Mouse (Mus musculus) layer of hippocampus, postnatal 36 days (tissue): ENCODE data around the gene Selenoo. TPM values are rescaled to one million over a fixed set of nuclear protein-coding genes. Genes with fewer than 3 reads are reported as not detected.

Source experiments
- DNase-seq, 2 experiments: peaks; one replicate each; pipeline ENCODE4 v3.0.0; 2022
- total RNA-seq, 2 experiments: library from RNA; stranded (reverse); gene quantifications; 2 replicates each; pipeline ENCODE4 v1.2.3; 2021

Selenoo gene
- total RNA-seq, 2 experiments from 2014 or later: 20.3 to 21.7 TPM

DNA sequence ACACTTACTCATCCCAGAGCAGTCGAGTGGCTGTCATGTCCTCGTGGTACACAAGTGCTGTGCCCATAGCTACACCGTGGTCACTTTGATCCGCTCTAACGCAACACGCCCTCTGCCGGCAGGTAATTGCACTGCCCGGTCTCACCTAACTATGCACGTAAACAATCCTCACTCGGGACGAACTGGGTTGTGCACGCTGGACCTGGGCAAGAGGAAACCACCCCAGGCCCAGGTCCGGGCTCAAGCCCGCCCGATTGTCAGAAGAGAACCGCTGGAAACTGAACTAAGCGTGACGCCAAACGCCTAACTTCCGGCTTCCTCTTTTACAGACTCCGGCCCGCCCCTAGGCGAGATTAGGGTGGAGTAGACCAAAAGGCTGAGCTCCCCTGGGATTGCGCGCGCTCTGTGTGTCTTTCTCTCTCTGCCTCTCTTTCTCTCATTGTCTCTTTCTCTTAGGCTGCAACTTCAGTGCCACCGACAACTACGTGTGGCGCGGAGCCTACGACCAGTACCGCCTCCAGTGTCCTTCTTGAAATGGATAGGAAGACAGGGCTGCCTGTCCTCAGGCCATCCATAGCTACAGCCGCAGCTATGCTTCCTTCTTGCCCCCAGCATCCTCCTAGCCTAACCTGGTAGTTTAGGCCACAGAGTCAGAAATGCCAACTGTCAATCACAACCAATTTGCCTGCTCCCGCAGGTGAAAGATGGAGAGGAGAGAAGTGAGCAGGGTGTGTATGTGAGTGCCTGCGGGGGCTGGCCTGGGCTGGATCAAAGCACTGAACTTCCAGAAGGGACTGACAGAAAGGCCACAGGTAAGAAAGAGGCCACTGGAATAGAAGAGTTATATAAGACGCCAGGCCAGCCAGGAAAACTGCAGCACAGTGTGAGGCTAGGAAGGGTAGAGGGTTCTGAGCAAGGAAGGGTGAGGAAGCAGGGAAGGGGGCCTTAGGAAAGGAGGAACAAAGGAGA, 39.8 kb downstream of the Selenoo start, which contains the start of gene Hdac10:
Gene Hdac10, minus strand, starts transcription at position 319 of the 969 bp plus-strand sequence.
- peak; percentile 83 to 85 for DNase-seq

DNA sequence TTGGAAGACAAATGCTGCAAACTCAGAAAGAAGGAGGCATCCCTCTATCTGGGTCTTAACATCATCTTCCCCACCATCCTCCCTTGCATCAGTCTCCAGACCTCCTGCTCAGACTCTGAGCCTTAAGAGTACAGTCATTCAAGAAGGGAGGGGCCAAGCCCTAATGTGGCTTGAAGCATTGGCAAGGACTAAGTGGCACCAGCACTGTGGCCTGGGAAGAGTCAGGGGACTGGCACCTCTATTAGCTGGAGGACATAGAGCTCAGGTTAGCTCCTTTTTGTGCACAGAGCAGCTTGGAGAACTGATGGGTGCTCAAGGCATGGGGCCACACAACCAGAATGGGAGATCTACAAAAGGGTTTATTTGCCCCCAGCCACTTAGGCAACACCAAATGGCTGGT, 41.4 kb downstream of the Selenoo start:
- no peak for DNase-seq

DNA sequence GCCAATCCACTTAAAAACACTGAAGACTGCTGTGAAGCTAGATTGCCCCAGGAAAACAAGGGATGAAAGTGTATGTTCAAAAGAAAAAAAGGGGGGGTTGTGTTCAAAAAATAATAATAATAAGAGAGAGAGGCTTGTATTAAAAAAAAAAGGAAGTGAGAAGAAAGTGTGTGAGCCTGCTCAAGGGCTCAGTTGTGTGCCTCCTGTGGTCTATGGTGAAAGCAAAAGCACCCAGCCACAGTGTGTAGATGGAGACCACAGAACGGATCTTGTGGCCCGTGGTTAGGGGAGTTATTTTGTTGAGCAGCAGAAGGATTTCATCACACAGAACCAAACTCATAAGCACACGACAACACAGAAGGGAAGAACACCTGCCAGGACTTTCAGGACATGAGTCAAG, 42.4 kb downstream of the Selenoo start:
- DNase-seq: no peak

DNA sequence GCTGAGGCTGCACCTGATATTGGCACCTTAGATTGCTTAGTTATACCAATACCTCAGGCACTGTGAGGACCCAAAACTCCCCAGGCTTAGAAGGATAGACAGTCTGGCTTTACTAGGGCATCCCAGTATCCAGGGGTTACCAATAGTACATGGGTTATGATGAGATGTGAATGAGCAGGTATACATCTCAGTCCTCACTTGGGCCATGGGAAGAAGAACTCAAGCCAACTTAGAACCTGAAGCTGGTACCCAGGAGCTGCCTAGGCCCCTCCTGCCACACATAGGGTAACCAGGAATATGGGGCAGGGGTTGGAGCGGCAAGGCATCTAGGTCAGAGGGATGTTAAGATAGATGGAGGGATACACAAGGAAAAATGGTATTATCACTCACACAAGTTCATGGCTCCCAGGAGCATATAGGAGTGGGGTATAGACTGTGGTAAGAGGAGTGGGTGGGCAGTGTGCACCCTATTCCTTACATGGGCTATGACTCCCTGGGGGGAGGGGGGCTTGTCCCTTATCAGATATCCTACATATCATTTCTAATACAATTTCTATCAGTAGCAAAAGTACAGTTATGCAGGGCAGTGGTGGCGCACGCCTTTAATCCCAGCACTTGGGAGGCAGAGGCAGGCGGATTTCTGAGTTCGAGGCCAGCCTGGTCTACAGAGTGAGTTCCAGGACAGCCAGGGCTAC, 47.7 kb downstream of the Selenoo start:
- DNase-seq: no peak

DNA sequence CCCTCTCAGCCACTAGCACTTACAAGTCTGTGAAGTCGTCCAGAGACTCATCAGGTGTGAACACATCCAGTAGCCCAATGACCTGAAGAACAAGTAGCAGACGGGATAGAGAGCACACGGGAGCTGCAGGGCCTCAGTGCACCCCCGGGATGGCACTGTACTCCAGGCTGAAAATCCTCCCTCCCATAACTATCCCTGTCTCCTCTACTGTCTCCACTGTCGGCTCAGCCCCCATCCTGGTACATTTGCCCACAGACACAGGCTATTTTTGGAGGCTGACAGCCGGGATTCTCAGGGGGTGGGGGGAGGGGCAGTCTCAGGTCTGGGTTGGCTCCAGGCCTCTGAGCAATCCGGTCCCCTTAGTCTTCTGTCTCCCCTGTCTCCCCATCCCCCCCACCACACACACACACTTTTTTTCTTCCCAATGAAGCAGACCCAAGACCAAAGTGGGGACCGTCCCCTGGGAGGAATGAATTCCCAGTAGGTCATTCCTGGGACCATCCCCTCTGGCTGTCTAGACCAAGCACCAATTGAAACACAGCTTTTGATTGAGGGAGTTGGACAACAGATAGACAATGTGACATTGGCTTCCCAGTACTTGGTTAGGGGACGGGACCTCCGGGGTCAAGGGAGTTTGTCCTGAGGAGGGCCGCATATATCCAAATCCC, 48.6 kb downstream of the Selenoo start:
- DNase-seq: no peak

DNA sequence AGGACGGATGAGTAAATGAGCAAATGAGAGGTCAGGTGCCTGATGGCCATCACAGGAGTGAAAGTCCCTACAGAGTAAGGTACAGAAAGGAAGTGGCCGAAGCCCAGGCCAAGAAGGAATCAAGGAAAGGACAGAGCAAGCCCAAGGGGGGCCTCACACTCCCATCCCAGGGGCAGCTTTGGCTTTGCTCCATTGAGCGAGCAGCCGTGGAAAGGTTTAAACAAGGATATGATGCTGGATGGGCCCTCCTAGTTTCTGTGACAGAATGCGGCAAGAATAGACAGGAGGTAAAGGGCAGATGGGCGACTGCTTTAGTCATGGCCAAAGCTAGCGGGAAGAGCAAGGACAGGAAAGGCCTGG, 49.1 kb downstream of the Selenoo start:
- DNase-seq: no peak

DNA sequence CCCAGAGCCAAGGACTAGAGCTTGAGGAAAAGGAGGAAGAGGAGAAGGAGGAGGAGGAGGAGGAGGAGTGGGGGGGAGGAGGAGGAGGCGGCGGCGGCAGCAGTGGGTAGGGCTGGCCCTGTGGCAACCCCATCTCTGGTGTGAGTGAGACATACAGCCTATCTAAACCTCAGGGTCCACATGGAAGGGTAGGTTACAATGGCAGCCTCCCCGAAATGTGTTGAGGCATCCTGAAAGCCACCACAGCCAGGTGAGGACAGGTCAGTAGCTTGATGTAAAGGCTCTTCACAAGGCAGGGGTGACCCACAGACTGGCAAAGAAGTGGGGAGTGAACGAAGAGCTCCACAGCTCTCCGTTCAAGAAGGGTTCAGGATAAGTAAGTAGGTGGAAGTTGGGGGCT, 49.6 kb downstream of the Selenoo start:
- DNase-seq: no peak

DNA sequence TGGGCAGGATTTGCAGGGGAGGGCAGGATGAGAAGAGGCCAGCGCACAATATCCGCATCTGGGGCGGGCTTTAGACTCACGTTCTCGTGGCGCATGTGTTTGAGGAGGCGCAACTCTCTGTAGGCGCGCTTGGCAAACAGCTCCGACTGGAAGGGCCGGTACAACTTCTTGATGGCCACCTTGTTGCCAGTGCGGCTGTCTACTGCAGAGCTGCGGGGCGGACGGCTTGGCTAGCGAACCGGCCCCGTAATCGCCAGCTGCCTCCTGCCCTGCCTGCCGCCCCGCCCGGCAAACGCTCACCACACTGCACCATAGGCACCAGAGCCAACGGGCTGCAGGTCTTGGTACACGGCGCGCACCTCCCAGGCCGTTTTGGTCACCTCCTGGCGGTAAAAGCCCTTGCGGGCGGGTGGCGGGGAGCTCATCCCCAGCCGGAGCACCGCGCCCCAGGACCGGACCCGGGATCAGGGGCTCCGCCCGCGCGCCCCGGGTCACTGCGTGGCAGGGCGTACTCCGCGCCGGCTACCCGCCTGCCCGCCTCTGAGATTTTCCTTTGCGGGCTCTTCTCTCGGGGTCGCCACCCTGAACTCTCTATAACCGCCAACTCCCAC, 51.3 kb downstream of the Selenoo start:
- peak; percentile 42 to 45 for DNase-seq

DNA sequence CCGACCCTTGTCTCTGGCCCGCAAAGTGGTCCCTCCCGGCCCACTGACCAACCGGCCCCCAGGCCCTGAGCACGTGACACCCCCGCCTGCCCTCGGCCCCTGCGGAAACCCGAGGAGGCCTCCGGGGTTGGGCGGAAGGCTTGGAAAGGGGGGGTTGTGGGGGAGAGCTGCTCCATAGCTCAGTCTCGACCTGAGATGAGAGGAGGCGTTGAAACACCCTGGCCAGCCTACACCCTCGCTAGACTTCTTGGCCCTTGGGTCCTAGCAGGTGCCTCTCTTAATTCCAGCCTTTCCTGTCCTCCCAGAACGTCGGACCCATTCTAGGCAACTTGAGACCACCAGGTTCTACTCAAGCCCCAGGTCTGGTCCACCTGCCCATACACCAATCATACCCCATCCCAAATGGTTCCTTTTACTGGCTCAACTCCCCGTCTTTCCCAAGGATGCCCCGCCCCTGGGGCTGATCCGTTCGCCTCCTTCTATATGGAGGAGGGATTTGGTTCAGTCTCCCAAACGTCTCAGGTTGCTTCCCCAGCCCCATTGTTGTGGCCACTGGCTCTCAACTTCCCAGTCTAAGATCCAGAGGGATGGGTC, 51.9 kb downstream of the Selenoo start, which contains the start of gene Mapk12:
Gene Mapk12, minus strand, starts transcription at position 45 of the 594 bp plus-strand sequence.
- no peak for DNase-seq

DNA sequence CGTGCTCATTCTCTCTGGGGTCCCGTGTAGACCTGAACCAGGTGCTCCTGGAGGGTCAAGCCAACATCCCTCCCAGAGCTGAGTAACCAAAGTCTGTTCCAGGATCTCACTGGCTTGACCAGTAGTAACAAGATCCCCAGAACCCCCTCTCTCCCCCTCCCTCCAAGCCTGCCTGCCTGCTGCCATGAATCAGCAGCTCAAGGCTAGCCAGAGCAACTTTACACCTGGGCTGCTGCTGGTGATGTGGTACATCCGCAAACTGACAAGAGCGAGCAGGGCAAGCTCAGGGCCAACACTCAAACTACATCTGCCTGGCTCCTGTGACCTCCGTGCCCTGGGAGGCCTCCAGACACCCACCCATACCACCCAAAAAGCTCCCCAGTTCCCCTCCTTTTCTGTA, 52.6 kb downstream of the Selenoo start:
- no peak for DNase-seq

DNA sequence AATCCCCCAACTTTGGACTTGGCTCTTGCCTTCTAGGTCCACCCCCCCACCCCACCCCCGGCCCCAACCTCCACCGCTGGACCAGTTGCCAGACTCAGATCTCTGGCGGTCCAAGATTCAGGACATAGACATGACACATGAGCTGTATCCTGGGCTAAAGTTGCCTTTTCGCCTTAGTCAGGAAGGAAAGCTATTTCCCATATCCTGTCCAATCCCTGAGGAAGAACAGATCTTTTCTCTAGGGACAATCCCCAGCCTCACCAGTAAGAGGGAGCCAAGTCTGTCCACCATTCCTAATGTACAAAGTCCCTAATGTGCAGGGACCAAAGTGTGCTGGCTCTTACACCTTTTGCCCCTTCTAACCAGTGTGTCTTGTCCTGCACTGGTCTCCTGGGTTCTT, 53.0 kb downstream of the Selenoo start:
- no peak for DNase-seq

DNA sequence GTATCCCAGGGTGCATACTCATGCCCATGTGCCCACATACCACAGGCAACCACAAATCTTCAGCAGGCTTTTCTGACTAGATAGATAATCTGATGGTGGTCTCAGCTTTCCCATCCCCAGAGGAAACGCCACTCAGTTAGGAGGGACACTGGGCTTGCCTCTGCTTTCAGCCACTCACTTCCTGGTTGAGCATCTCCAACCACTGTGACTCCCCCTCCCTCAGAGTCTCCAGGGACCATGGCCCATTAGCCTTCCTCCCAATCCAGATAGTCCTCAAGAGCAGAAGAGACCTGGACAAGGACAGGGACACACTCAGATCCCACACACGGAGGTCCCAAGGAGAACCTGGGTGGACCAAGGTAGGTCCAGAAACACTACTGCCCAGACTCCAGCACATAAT, 54.2 kb downstream of the Selenoo start:
- no peak for DNase-seq

DNA sequence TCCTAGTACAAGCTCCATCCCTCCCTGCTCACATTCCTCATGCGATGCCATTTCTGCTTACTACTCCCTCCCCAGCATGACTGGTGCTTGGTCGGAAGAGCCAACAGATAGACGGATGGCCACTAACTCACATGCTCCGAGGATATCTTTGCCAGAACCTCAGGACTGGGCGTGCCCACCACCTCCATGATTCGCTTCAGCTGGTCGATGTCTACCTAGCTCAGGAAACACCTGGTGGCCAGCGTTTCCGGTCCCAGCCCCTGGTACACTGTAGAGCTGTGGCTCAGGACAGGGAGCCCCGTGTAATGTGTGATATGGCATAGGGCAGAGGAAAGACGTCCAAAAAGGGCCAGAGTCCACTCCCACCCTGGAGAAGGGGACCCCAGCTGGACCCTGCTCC, 56.1 kb downstream of the Selenoo start:
- DNase-seq: no peak

DNA sequence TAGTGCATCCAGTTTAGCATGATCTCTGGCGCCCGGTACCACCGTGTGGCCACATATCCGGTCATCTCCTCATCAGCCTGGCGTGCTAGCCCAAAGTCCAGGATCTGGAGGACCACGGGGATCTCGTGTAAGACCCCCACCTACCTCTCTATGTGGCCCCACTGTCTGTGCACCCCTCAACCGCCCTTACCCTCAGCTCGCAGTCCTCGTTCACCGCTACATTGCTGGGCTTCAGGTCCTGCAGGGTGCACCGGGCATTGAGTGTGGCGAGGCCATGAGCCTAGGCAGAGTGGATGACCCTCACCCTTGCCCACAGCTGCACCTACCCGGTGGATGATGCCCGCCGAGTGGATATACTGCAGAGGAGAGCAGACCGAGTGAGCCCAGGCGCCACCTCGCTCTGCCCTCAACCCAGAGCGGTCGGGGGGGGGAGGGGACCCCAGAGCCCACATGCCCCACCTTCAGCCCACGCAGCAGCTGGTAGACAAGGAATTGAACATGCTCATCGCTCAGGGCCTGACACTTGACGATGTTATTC, 57.0 kb downstream of the Selenoo start:
- DNase-seq: no peak

DNA sequence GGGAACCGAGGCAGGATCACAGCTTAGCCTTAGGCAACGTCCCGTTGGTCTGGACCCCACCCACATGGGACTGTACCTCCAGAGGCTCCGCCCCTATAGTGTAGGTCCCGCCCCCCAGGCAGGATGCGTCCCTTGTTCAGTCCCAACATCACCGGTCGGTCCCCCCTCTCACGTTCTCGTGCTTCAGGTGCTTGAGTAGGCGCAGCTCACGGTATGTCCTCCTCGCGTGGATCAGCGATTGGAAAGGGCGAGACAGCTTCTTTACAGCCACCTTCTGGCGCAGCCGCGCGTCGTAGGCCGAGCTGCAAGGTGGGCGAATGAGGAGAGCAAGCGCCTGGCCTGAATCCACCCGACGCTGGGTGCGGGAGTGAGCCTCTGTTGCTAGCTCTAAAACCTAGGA, 57.7 kb downstream of the Selenoo start:
- DNase-seq: peak in 1 of 2 experiments; percentile 44

DNA sequence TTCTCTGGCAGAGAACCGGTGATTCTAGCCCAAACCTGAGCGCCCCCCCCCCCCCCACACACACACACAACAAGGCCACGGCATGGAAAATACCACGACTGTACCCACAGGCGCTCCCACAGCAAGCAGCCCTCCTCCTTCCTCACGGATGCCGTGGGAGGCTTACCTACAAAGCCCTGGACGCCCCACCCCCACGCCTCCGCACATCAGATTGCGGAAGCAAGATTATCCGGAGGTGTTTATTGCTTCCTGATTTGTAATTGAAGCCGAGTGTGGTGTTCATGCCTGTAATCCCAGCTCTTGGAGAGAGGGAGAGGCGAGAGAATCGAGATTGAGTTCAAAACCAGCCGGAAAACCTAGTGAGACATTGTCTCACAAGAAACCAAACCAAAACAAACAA, 58.1 kb downstream of the Selenoo start:
- DNase-seq: no peak

DNA sequence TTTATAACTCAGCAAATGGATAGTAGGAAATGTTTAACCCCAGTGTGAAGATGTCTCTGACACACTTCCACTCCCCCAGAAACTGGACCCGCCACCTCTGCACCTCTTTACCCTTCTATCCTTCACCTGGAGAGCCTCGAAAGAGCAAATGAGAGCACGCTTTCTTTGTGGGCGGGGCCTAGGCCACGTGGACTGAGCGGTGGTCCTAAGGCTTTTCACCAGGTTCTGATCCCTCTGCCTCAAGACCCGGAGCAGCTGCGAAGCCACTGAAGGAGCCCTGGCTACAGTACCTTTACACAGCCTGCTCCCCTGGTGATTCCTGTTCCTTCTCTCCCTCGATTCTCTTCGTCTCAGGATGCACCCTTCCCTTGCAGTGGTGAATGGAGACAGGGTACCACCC, 58.6 kb downstream of the Selenoo start:
- no peak for DNase-seq

DNA sequence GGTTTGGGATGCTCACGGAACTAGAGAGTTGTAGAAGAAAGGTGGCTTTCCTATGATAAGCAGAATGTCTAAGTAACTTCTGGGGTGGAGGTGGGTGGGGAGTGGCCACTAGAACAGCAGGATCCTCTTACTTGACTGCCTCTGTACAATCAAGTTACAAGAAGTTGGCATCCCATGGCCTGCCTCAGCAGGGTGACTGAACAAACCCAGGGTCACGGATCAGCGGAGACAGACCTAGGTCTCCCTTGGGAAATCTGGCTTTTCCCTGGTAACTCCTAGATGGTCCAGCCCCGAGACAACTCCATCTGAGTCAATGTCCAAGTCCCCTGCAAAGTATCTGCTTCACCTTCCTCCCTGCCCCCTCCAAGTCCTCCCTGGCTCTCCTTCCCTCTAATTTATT, 59.0 kb downstream of the Selenoo start:
- no peak for DNase-seq

DNA sequence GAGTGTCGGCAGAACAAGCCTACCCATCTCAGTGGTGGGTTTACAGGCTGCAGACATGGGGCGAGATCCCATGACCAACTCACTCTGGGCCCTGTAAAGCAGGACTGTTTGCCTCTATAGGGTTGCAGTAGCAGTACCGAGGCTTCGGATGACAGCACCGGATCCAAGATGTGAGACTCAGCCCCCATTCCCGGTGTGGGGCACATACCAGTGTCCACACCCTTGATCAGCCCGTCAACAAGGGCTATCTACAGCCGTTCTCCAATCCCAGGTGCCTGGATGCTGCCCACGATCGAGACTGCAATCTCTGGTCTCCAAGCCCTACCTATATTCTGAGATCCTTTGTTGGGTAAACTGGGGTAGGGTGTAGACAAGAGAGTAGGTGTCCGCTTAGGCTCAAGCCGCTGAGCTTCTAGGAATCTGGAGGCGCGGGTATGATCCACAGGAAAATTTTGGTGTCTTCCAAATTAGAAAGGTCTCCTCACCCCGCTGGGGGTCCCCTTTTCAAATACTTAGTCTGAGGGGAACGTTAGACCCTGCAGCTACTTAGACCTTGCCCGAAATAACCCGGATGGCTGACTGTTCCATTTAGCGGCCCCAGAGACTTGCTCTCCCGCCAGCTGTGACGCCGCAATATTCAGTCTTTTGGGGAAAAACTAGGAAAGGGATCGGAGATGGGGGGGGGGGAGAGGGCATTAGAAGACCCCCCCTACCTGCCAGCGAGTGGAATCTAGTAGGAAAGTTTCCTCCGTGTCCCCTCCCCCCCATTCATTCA, 59.8 kb downstream of the Selenoo start:
- DNase-seq: no peak

DNA sequence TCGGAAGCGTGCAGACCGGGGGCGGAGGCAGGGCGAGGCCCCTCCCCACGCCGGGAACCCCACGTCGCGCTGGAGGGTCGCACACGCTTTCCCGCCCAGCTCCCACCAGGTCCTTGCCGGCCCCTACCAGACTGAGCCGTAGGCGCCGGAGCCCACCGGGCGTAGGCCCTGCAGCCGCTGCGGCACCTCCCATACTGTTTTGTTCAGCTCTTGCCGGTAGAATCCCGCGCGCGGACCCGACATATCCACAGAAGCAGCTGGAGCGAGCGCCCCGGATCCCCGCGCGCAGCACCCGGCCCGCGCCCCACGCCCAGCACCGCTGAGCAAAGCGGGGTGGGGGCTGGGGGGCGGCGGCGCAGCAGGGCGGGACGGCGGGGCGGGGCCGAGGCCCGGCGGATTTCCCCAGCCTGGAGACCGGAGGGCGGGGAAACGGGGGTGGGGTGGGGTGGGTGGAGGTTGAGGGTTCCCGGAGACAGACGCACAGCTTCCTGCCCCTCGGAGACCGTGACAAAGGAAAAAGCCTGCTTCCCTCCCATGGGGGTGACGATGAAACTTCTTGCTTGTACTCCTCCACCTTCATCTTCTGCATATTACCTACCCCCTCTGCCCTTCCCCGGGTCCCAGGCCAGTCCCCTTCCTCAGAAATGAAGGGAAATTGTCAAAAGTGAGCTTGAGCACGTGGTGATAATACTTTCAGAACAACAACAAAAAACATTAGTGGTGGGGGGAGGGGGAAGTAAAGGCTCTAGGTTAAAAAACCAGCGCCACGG, 60.6 kb downstream of the Selenoo start, which contains the start of gene Mapk11:
Gene Mapk11, minus strand, starts transcription at position 358 of the 770 bp plus-strand sequence.
- DNase-seq: peak in 1 of 2 experiments; percentile 43
